Mouse (Mus musculus) G1E (cell line): ENCODE measurements at regions not wholly inside any gene's neighbourhood (a gene's known extent, or its start where the extent isn't known, plus 50 kb on each side); places are given as distances from the start of the nearest gene placed in this dataset.

Source experiments
- CTCF ChIP-seq: IDR thresholded peaks from 2 replicates; pipeline ENCODE4 v1.5.1; 2012; ENCODE audit warnings: low read depth, low read length, inconsistent platforms, mixed read lengths
- POLR2AphosphoS5 ChIP-seq: IDR thresholded peaks from 2 replicates; pipeline ENCODE4 v1.6.1; 2012; ENCODE audit warnings: low read depth, low read length, inconsistent platforms; ENCODE audit not compliant: insufficient replicate concordance
- TAL1 ChIP-seq: conservative IDR thresholded peaks from 2 replicates; pipeline ENCODE4 v1.6.1; 2012; ENCODE audit warnings: low read depth, low read length, inconsistent platforms, mixed read lengths

GRCm38 (mm10) chr11:19202602-19203517 lies 184.1 kb upstream of the Meis1 start:
- TF ChIP-seq CTCF: no peak
- no peak for TF ChIP-seq TAL1
- TF ChIP-seq POLR2AphosphoS5: no peak
